Mouse (Mus musculus): ENCODE measurements around the gene Skp1a. TPM values are rescaled to one million over a fixed set of nuclear protein-coding genes. Genes with fewer than 3 reads are reported as not detected.

Gene Skp1a
- total and polyA plus RNA-seq, 3 experiments: 169 to 371 (median 209) TPM

DNA sequence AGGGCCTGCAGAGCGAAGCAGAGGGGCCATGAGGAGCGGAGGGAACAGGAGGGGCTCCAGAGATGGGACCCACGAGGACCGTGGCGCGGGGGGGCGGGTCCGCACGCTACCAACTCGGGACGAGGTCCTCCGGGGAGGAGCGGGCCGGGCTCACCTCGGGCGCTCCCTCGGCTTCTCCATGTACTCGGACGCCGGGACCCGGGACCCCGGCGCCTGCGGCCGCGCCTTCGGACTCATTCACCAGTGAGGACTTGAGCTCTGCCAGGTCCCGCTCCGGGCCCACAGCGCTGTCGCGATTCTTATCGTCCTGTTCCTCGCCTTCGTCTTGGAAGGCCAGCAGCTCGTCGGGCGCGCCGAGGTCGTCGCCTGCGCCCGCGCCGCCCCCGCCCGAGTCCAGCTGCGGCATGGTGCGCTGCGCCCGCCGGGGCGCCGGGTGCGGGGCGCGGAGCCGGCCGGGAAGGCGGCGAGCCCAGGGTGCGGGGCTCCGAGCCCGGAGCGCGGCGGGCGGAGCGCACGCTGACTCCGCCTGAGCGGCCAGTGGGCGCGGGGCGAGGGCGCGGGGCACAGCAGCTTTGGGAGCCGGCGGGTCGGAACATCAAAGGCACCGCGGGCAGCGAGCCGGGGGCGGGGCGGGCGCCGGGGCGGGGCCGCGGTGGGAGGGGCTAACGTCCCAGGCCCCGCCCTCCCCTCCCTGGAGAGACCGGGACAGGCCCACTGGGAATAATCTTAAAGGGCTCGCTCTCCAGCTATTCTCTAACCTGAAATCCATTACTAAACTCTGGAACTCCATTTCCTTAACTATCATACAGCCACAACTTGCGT is 51.2 kb downstream of the Skp1a start, which contains the start of gene Tcf7:
Gene Tcf7 (minus strand): TSS at position 241 of the 822 bp plus-strand sequence.
- peak within 1 kb of the TSS; percentile 3; the same call in 1 of the 2 replicates for H3K9ac ChIP-seq (ENCODE audit: insufficient read depth, low read depth)
- no peaks in the 10 kb centered on the region for H3K9me3 ChIP-seq (replicated peaks; ENCODE audit: low read length)
- H3K4me1 ChIP-seq (ENCODE audit: control insufficient read depth in 1 of 2, insufficient read depth in 2 of 2): peaks cover 17 to 31% of the 10 kb centered on the region in 2 experiments
- no peaks in the 10 kb centered on the region for H3K79me2 ChIP-seq (replicated peaks; ENCODE audit: control insufficient read depth, extremely low read depth, insufficient read depth, poor library complexity, severe bottlenecking)
- peak within 1 kb of the TSS in 2 of 3 experiments; percentile 49 to 52 for H3K4me3 ChIP-seq (replicated peaks in 1 of 3; ENCODE audit: low read depth in 2 of 3, low read length in 2 of 3, poor library complexity in 1 of 3)
- peaks cover 0 to 4% of the 10 kb centered on the region in 2 experiments for H3K36me3 ChIP-seq (replicated peaks in 1 of 2; ENCODE audit: control insufficient read depth in 1 of 2, insufficient read depth in 1 of 2, low read length in 1 of 2)
- H3K4me2 ChIP-seq (ENCODE audit: insufficient read depth, low read depth, poor library complexity, severe bottlenecking): peak within 1 kb of the TSS; percentile 85
- in situ Hi-C loops (cut with MboI; ENCODE audit: low pct_ligation_motif_present, low pct_unique_long_range_greater_than_20kb, low sequenced_read_pairs) (no loop called here), dilution Hi-C loops (cut with MboI; ENCODE audit: extremely low pct_ligation_motif_present, extremely low pct_unique_long_range_greater_than_20kb, low sequenced_read_pairs) (no loop called here)
- no peak within 1 kb of the TSS for H3K27ac ChIP-seq (ENCODE audit: insufficient read depth, low read depth)
- TF ChIP-seq ZNF384 (IDR thresholded peaks at IDR 0.05; ENCODE audit: low read depth, low read length): no peak
- 0 out of 2 replicates have a peak, but pooled peaks have one; percentile 50 for TF ChIP-seq KAT2A (IDR thresholded peaks at IDR 0.05; ENCODE audit: insufficient replicate concordance, low read length)
- peak; percentile 45 for DNase-seq (ENCODE audit: extremely low read depth)
- H3K27me3 ChIP-seq (replicated peaks): peaks cover 40% of the 10 kb centered on the region

- peaks cover 38% of the 10 kb centered on the region for H3K27me3 ChIP-seq (replicated peaks)
- H3K4me2 ChIP-seq (ENCODE audit: insufficient read depth, low read depth, poor library complexity, severe bottlenecking): peak overlapping the region; percentile 85
- H3K27ac ChIP-seq (ENCODE audit: insufficient read depth, low read depth): no peak overlapping the region
- H3K4me1 ChIP-seq (ENCODE audit: control insufficient read depth in 1 of 2, insufficient read depth in 2 of 2): peaks cover 17 to 31% of the 10 kb centered on the region in 2 experiments
- H3K9me3 ChIP-seq (replicated peaks; ENCODE audit: low read length): no peaks in the 10 kb centered on the region
- H3K36me3 ChIP-seq (replicated peaks in 1 of 2; ENCODE audit: control insufficient read depth in 1 of 2, insufficient read depth in 1 of 2, low read length in 1 of 2): peaks cover 0 to 4% of the 10 kb centered on the region in 2 experiments
- DNase-seq (ENCODE audit: extremely low read depth): no peak
- H3K79me2 ChIP-seq (replicated peaks; ENCODE audit: control insufficient read depth, extremely low read depth, insufficient read depth, poor library complexity, severe bottlenecking): no peaks in the 10 kb centered on the region
- in situ Hi-C loops (cut with MboI; ENCODE audit: low pct_ligation_motif_present, low pct_unique_long_range_greater_than_20kb, low sequenced_read_pairs) (no loop called here), dilution Hi-C loops (cut with MboI; ENCODE audit: extremely low pct_ligation_motif_present, extremely low pct_unique_long_range_greater_than_20kb, low sequenced_read_pairs) (no loop called here)
- H3K9ac ChIP-seq (ENCODE audit: insufficient read depth, low read depth): no peak overlapping the region
- TF ChIP-seq POLR2AphosphoS2 (IDR thresholded peaks at IDR 0.05; ENCODE audit: low read depth, low read length): no peak
- no peak for TF ChIP-seq RCOR1 (conservative IDR thresholded peaks at IDR 0.05; ENCODE audit: low read depth, low read length)
- no peak for TF ChIP-seq MAX (IDR thresholded peaks at IDR 0.05; ENCODE audit: low read length)
- TF ChIP-seq CHD2 (IDR thresholded peaks at IDR 0.05; ENCODE audit: low read length): no peak
- TF ChIP-seq JUN (IDR thresholded peaks at IDR 0.05; ENCODE audit: insufficient read depth, low read depth, low read length): no peak
- no peak for TF ChIP-seq BHLHE40 (IDR thresholded peaks at IDR 0.05; ENCODE audit: low read depth, low read length)
- TF ChIP-seq MYC (IDR thresholded peaks at IDR 0.05; ENCODE audit: low read depth, low read length): no peak
- TF ChIP-seq JUND (conservative IDR thresholded peaks at IDR 0.05; ENCODE audit: low read depth, low read length): no peak
- no peak for TF ChIP-seq MAZ (IDR thresholded peaks at IDR 0.05; ENCODE audit: low read depth, low read length)
- no peak for TF ChIP-seq HCFC1 (IDR thresholded peaks at IDR 0.05; ENCODE audit: low read depth, low read length)
- H3K4me3 ChIP-seq (replicated peaks in 1 of 3; ENCODE audit: low read depth in 2 of 3, low read length in 2 of 3, poor library complexity in 1 of 3): no peak overlapping the region
Measured at GRCm38 (mm10) chr11:52283596-52284571, 52.1 kb downstream of the Skp1a start.
